Mouse (Mus musculus) hindbrain, embryonic 13.5 days (tissue): Measurements from ENCODE around the gene Cxcl2. TPM values are rescaled to one million over a fixed set of nuclear protein-coding genes. Genes with fewer than 3 reads are reported as not detected.

Experiments
- ATAC-seq: fragments of 200-750 bp; cut with Nextera tagmentation; 2 replicates; pipeline ENCODE4 v1.8.0; 2017; ENCODE audit warnings: moderate TSS enrichment; ENCODE audit not compliant: low FRiP score
- H3K27ac ChIP-seq: fragments of 300-500 bp; sonication (generic); 2 replicates; pipeline ENCODE4 v1.5.1; 2015; ENCODE audit warnings: inconsistent platforms, mild to moderate bottlenecking, moderate library complexity
- H3K27me3 ChIP-seq: fragments of 300-500 bp; sonication (generic); 2 replicates; pipeline ENCODE4 v1.6.1; 2015; ENCODE audit warnings: mild to moderate bottlenecking, inconsistent platforms
- H3K36me3 ChIP-seq: fragments of 300-500 bp; sonication (generic); 2 replicates; pipeline ENCODE4 v1.6.1; 2015; ENCODE audit warnings: mild to moderate bottlenecking, inconsistent platforms
- H3K4me1 ChIP-seq: fragments of 300-500 bp; sonication (generic); replicated peaks from 2 replicates; pipeline ENCODE4 v1.6.1; 2015; ENCODE audit warnings: inconsistent platforms
- H3K4me2 ChIP-seq: fragments of 300-500 bp; sonication (generic); 2 replicates; pipeline ENCODE4 v1.6.1; 2015; ENCODE audit warnings: inconsistent platforms, mild to moderate bottlenecking, moderate library complexity
- H3K4me3 ChIP-seq: fragments of 300-500 bp; sonication (generic); 2 replicates; pipeline ENCODE4 v1.5.1; 2015; ENCODE audit warnings: mild to moderate bottlenecking, inconsistent platforms
- H3K9ac ChIP-seq: fragments of 300-500 bp; sonication (generic); 2 replicates; pipeline ENCODE4 v1.6.1; 2015; ENCODE audit warnings: mild to moderate bottlenecking, inconsistent platforms
- H3K9me3 ChIP-seq: fragments of 300-500 bp; sonication (generic); 2 replicates; pipeline ENCODE4 v1.6.1; 2016; ENCODE audit warnings: inconsistent platforms
- WGBS: fragments of 180-500 bp; shearing (Covaris S2); methylation state at CpG from one replicate; pipeline ENCODE4 v1.1.7; 2015; 5-methylcytosine and 5-hydroxymethylcytosine counted together
- polyA plus RNA-seq: library from polyadenylated mRNA; unstranded; fragments of >200 nt; fragmentation: Nextera tagmentation; extraction: Ambion mirVana; gene quantifications from 2 replicates; pipeline ENCODE4 v1.2.1, GENCODE M21; 2015

Cxcl2 gene
- polyA plus RNA-seq, 1 experiment from 2014 or later, result not detected

DNA sequence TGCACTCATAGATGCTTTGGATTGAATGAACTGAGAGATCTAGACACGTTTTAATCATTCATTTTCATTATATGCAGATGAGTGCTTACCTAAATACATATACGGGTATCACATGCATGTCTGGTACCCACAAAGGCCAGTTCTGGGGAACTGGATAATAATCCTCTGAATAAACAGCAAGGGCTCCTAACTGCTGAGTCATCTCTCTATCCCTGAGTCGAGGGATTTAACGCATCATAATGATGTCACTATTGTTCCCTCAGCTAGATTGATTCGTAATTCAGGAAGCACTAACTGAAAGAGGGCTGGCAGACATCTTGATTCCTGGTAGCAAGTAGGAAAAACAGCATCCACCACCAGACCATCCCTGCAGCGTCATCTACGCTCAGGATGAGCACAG lies 3.0 kb upstream of the Cxcl2 start:
- Histone ChIP-seq H3K4me3 (no peak overlapping the region), H3K27ac (no peak overlapping the region), H3K27me3 (peaks cover 19% of the 10 kb centered on the region), H3K9ac (no peak overlapping the region), H3K9me3 (no peaks in the 10 kb centered on the region), H3K4me2 (no peak overlapping the region), H3K36me3 (no peaks in the 10 kb centered on the region), H3K4me1 (peaks cover 15% of the 10 kb centered on the region)
- WGBS, result 73% methylated on average over 7 of the region's 7 CpGs
- ATAC-seq, result no peak

DNA sequence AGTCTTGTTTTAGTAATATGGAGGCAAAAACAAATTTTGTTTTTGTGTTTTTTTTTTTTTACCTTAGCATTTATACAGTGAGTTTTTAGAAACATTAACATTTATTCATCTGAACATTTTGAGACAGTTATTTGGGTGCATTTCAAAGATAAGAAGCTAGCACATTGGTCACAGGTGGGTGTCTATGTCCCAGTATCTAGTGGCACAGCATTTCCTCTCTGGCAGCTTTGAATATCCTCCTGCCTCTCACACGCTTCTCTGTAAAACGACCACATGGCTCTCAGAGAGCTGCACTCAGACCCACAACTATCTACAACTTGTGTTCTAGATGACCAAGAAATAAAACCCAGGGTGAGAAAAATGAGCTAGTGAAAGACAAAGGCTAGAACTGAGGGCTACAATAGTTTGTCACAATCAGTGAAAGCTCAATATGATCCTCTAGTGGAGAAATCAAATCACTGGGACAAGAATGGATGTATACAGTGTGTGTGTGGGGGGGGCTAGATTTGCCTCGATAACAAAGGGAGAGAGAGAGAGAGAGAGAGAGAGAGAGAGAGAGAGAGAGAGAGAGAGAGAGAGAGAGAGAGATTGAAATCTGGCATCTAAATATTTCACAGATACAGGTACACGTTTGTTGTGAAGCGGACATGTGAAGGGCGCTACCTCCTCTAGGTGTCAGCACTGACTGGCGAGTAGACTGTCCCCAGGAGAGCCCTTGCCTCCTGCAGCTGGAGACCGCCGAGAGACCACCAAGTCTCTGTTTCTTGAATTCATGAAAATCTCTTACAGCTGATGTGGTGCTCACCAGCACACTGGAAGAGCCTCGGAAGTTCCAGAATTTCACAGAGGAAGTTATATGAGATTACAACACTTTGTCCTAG lies 1.1 kb upstream of the Cxcl2 start:
- H3K4me2 ChIP-seq, result peak overlapping the region; percentile 63
- WGBS, result 11% methylated on average over 10 of the region's 10 CpGs
- peaks cover 22% of the 10 kb centered on the region for H3K27me3 ChIP-seq
- H3K4me1 ChIP-seq, result peaks cover 15% of the 10 kb centered on the region
- H3K36me3 ChIP-seq, result no peaks in the 10 kb centered on the region
- 0 out of 2 replicates have a peak overlapping the region, but pooled peaks have one; percentile 60 for H3K9ac ChIP-seq
- ATAC-seq, result peak; percentile 78
- H3K4me3 ChIP-seq, result peak overlapping the region; percentile 34
- H3K27ac ChIP-seq, result no peak overlapping the region
- H3K9me3 ChIP-seq, result no peaks in the 10 kb centered on the region

- H3K9me3 ChIP-seq, result no peaks in the 10 kb centered on the region
- 4% methylated on average over 2 of the region's 2 CpGs for whole genome bisulfite sequencing
- no peak overlapping the region for H3K4me2 ChIP-seq
- peaks cover 15% of the 10 kb centered on the region for H3K27me3 ChIP-seq
- no peaks in the 10 kb centered on the region for H3K36me3 ChIP-seq
- ATAC-seq, result peak; percentile 72; the same call in 1 of the 2 replicates
- H3K9ac ChIP-seq, result no peak overlapping the region
- H3K4me1 ChIP-seq, result no peaks in the 10 kb centered on the region
- H3K4me3 ChIP-seq, result no peak overlapping the region
- H3K27ac ChIP-seq, result no peak overlapping the region
Observed at GRCm38 (mm10) chr5:90908983-90909382, 5.3 kb downstream of the Cxcl2 start.

DNA sequence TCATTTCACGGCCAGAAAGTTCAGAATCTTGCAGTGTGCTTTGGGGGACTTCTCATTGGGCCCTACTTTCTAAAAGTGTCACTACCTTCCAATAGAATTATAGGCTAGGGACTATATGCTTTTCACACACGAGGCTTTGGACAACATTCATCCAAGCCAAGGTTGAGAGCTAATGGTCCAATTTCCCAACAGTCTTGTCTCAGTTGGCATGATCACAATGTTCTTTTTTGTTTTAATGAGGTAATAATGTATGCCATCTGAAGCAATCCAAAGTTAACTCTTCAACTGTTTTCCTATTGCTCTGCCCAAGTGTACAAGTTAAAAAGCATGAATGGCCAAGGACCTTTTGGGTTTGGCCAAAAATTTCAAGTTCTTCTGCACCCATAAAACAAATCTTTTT lies 15.8 kb downstream of the Cxcl2 start:
- 85% methylated on average over 2 of the region's 2 CpGs for WGBS
- Histone ChIP-seq H3K27ac (no peak overlapping the region), H3K27me3 (no peaks in the 10 kb centered on the region), H3K9me3 (no peaks in the 10 kb centered on the region), H3K36me3 (no peaks in the 10 kb centered on the region), H3K9ac (no peak overlapping the region), H3K4me3 (no peak overlapping the region), H3K4me1 (no peaks in the 10 kb centered on the region), H3K4me2 (no peak overlapping the region)
- no peak for ATAC-seq

DNA sequence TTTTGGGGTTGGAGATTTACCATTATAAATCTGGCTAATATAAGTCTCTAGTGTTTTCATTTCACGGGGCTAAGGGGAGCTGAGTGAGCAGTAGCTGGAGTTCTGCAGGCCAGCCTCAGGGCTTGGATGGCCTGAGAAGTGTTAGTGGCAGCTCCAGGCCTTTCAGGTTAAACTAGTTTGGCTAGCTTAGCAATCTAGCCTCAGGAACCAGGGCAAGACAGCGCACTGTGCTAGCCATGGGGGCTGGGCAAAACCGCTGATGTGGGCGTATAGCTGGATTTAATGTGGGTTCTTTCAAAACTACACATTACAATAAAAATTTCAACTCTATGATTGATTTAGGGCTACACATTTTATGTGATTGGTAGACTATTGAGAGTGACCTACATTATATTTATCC lies 19.3 kb downstream of the Cxcl2 start:
- Histone ChIP-seq H3K27me3 (no peaks in the 10 kb centered on the region), H3K9ac (no peak overlapping the region), H3K27ac (no peak overlapping the region), H3K4me3 (no peak overlapping the region), H3K4me2 (no peak overlapping the region), H3K9me3 (no peaks in the 10 kb centered on the region), H3K36me3 (no peaks in the 10 kb centered on the region), H3K4me1 (no peaks in the 10 kb centered on the region)
- no peak for ATAC-seq
- 93% methylated on average over 4 of the region's 4 CpGs for WGBS

GRCm38 (mm10) chr5:90930546-90930945 lies 26.9 kb downstream of the Cxcl2 start:
- WGBS, result 47% methylated on average over 2 of the region's 2 CpGs
- Histone ChIP-seq H3K9ac (peak overlapping the region; percentile 99), H3K27me3 (no peaks in the 10 kb centered on the region), H3K4me3 (peak overlapping the region; percentile 75), H3K4me1 (peaks cover 17% of the 10 kb centered on the region), H3K27ac (peak overlapping the region; percentile 99), H3K9me3 (no peaks in the 10 kb centered on the region), H3K4me2 (peak overlapping the region; percentile 54), H3K36me3 (peaks cover 5% of the 10 kb centered on the region; the same call in 1 of the 2 replicates)
- peak; percentile 19 for ATAC-seq

DNA sequence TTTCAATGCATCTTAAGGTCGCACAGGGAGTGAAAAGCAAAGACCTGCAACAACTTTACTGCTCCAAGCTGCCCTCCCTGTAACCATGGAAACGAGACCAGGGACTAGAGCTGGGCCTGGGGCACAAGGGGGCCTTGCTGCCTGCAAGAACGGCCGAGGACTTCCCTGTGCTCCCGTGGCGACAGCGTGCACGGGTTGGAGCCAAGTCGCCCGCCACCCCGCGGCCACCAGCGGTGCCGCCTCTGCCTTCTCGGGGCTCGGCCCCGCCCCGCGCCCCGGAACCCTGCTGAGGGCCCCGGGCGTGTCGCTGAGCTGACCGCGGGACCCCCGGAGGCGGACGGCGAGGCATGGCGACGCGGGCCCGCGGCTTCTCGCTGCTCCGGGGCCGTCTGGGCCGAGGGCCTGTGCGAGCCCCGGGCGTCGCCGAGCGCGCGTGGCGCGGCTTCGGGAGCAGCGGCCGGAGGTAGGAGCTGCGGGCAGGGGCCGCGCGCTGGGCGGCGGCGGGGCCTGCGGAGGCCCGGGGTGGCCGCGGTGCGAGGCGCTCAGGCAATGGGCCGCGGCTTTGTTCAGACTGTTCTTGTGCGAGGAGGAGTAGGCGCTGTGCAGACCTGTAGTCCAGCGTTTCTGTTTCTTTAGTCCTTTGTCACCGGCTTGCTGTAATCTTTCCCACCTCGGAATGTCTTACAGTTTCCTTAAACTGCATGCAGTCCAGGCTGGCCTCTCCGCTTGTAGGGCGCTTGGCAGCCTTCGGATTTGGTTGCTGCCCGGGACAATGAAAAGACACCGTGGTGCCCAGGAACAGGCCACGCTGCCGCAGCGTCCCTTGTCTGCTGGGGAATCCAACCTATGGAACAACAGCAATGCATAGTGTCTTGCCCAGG lies 27.5 kb downstream of the Cxcl2 start, which contains the start of gene Mthfd2l:
Gene Mthfd2l, plus strand, starts transcription at position 147 of the 881 bp plus-strand sequence.
- Histone ChIP-seq H3K4me1 (peaks cover 17% of the 10 kb centered on the region), H3K36me3 (peaks cover 5% of the 10 kb centered on the region; the same call in 1 of the 2 replicates), H3K4me2 (peak within 1 kb of the TSS; percentile 54), H3K4me3 (peak within 1 kb of the TSS; percentile 75), H3K9ac (peak within 1 kb of the TSS; percentile 99), H3K9me3 (no peaks in the 10 kb centered on the region), H3K27me3 (no peaks in the 10 kb centered on the region), H3K27ac (peak within 1 kb of the TSS; percentile 99)
- WGBS, result under 1% methylated on average over 72 of the region's 79 CpGs
- ATAC-seq, result peak; percentile 98

DNA sequence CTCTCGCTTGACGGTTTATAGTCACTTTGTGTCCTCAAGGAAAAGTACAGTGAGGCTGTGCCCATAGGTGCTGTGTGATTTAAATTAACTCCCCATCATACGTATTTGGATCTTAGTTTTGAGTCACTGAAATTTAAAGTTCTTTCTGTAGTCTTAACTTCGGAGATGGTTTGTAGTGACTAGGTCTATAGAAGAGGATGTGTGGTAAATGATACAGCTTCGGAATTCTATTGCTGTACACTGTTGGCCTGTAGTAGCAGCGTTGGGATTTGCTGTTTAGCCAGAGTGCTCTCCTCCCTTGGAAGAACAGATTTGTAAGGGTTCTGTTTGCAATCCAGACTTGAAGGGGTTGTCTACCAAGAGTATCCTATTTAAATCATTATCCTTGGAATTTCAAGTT lies 28.2 kb downstream of the Cxcl2 start:
- no peaks in the 10 kb centered on the region for H3K27me3 ChIP-seq
- 0 out of 2 replicates have a peak, but pooled peaks have one; percentile 14 for ATAC-seq
- 4% methylated on average over 6 of the region's 6 CpGs for WGBS

GRCm38 (mm10) chr5:90936706-90937105 lies 33.0 kb downstream of the Cxcl2 start:
- no peak for ATAC-seq
- no peaks in the 10 kb centered on the region for H3K9me3 ChIP-seq
- H3K36me3 ChIP-seq, result peaks cover 5% of the 10 kb centered on the region; the same call in 1 of the 2 replicates
- 59% methylated on average over 2 of the region's 2 CpGs for WGBS
- H3K27ac ChIP-seq, result no peak overlapping the region
- no peaks in the 10 kb centered on the region for H3K27me3 ChIP-seq
- H3K4me2 ChIP-seq, result no peak overlapping the region
- H3K4me3 ChIP-seq, result no peak overlapping the region
- no peak overlapping the region for H3K9ac ChIP-seq
- H3K4me1 ChIP-seq, result peaks cover 14% of the 10 kb centered on the region

More for the DNA sequence above, 28.2 kb downstream of the Cxcl2 start:
- peak overlapping the region; percentile 54 for H3K4me2 ChIP-seq
- peaks cover 17% of the 10 kb centered on the region for H3K4me1 ChIP-seq
- peak overlapping the region; percentile 75 for H3K4me3 ChIP-seq
- H3K9me3 ChIP-seq, result no peaks in the 10 kb centered on the region
- H3K27ac ChIP-seq, result peak overlapping the region; percentile 99
- peaks cover 5% of the 10 kb centered on the region; the same call in 1 of the 2 replicates for H3K36me3 ChIP-seq
- H3K9ac ChIP-seq, result peak overlapping the region; percentile 99

GRCm38 (mm10) chr5:90945453-90945852 lies 41.8 kb downstream of the Cxcl2 start:
- H3K27me3 ChIP-seq, result no peaks in the 10 kb centered on the region
- H3K36me3 ChIP-seq, result peaks cover 11% of the 10 kb centered on the region
- no peak overlapping the region for H3K4me2 ChIP-seq
- H3K9me3 ChIP-seq, result no peaks in the 10 kb centered on the region
- no peak for ATAC-seq
- H3K4me3 ChIP-seq, result no peak overlapping the region
- no peak overlapping the region for H3K9ac ChIP-seq
- WGBS, result 98% methylated on average over 2 of the region's 2 CpGs
- peaks cover 3% of the 10 kb centered on the region; the same call in 1 of the 2 replicates for H3K4me1 ChIP-seq
- no peak overlapping the region for H3K27ac ChIP-seq

GRCm38 (mm10) chr5:90949499-90949898 lies 45.8 kb downstream of the Cxcl2 start:
- Histone ChIP-seq H3K4me2 (no peak overlapping the region), H3K4me3 (no peak overlapping the region), H3K9me3 (no peaks in the 10 kb centered on the region), H3K27me3 (no peaks in the 10 kb centered on the region), H3K27ac (no peak overlapping the region), H3K9ac (no peak overlapping the region), H3K36me3 (peaks cover 11% of the 10 kb centered on the region), H3K4me1 (no peaks in the 10 kb centered on the region)
- no peak for ATAC-seq
- 91% methylated on average over 15 of the region's 15 CpGs for WGBS

DNA sequence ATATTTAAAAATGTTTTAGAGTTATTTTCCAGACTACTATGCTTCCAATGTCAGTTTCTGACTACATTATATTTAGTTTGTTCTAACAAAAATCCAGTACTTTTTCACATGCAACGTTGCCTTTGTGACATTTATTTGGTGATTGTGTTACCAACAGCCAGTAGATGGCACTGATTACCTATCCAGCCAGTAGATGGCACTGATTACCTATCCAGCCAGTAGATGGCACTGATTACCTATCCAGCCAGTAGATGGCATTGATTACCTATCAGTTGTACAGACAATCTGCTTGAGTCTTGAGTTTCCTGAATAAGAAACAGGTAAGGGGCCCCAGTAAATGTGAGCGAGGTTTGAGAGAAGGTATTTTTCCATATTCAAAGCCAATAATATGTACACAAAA lies 47.8 kb downstream of the Cxcl2 start:
- peak; percentile 75; the same call in 1 of the 2 replicates for ATAC-seq

More for the DNA sequence above, 47.8 kb downstream of the Cxcl2 start:
- Histone ChIP-seq H3K36me3 (peaks cover 11% of the 10 kb centered on the region), H3K4me2 (no peak overlapping the region), H3K9ac (no peak overlapping the region), H3K9me3 (no peaks in the 10 kb centered on the region), H3K4me1 (no peaks in the 10 kb centered on the region), H3K27ac (no peak overlapping the region), H3K4me3 (no peak overlapping the region), H3K27me3 (no peaks in the 10 kb centered on the region)
- 46% methylated on average over 2 of the region's 2 CpGs for WGBS
